Mouse (Mus musculus): Measurements from ENCODE around the gene Eme1.
"Not testable (repeated sequence)": the region's sequence is repeated elsewhere in the genome, so short reads cannot be mapped to it uniquely, and the experiment has no call there.

- not testable (repeated sequence) for TF ChIP-seq POLR2A (IDR thresholded peaks at IDR 0.05; ENCODE audit: insufficient read length, low read depth); MAX (IDR thresholded peaks at IDR 0.05; ENCODE audit: low read depth); TCF3 (IDR thresholded peaks at IDR 0.05; ENCODE audit: insufficient read length, low read depth); E2F4 (IDR thresholded peaks at IDR 0.05; ENCODE audit: insufficient read depth); POLR2AphosphoS2 (IDR thresholded peaks at IDR 0.05; ENCODE audit: insufficient read length, low read depth); REST (IDR thresholded peaks at IDR 0.05; ENCODE audit: insufficient read depth, insufficient read length); SRF (IDR thresholded peaks at IDR 0.05; ENCODE audit: control insufficient read depth, insufficient read length, low read depth); TCF12 (IDR thresholded peaks at IDR 0.05; ENCODE audit: insufficient read depth, poor library complexity, severe bottlenecking)
These were observed 2.5 kb downstream of the Eme1 start for GRCm38 (mm10) chr11:94651241-94651640.
